ENCODE assay signal across 8 mouse cellular contexts in the genomic region with DNA sequence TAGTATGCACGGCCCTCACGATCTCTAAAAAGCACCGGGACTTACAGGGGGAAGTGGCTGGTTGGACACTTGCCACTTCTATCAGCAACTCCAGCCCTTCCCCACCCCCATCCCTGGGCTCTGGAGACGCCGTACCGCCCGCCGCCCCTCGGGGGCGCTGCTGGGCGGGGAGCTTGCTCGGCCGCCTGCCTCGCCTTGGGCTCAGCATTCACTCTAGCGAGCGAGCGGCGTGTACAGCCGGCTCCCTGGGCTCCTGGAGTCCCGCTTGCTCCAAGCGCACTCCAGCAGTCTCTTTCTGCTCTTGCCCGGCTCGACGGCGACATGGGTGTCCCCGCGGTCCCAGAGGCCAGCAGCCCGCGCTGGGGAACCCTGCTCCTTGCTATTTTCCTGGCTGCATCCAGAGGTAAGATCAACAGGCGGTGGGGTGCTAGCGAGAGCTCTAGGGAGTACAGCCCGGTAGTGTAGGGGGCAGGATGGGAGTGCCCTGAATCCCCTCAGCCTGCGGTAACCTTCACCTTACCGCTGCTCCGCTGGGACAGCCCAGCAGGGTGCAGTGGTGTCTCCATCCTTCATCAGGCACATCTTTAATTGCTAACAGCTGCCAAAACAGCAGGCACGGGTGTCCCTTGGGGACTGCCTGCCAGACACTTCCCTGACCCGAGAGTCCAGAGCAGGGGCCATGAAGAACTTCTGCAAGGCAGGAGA. TPM values are rescaled to one million over a fixed set of nuclear protein-coding genes. Genes with fewer than 3 reads are reported as not detected.
A peak's percentile ranks its signal among the peaks of the same experiment; 100 is the strongest.
DNase-seq lines count a peak whose midpoint lies in the region; ATAC-seq and TF ChIP-seq lines count a peak whose summit lies in the region.

Gene Vsir (plus strand): TSS at position 151 of the 705 bp plus-strand sequence.

- peak; percentile 49 for ATAC-seq in granulocyte monocyte progenitor cell, adult 5-6 weeks (replicated peaks; ENCODE audit: poor library complexity, severe bottlenecking)
- peak; percentile 72 for ATAC-seq in intestine, postnatal 0 days
- ATAC-seq in megakaryocyte-erythroid progenitor cell, adult 5-6 weeks (replicated peaks; ENCODE audit: low FRiP score, low TSS enrichment, poor library complexity, severe bottlenecking) = peak; percentile 60

- peak; percentile 87 for TF ChIP-seq CTCF in intestine, postnatal 0 days (IDR thresholded peaks at IDR 0.05; ENCODE audit: low read depth)

- peaks cover 22% of the 10 kb centered on the region for H3K4me1 ChIP-seq in intestine, postnatal 0 days (replicated peaks; ENCODE audit: control insufficient read depth, insufficient read depth, low read length)

- 1% methylated on average over 37 of the region's 37 CpGs for WGBS in intestine, postnatal 0 days

- DNase-seq in adrenal gland, adult 2 months = peak; percentile 85
- DNase-seq in embryo, embryonic 9.5 days (ENCODE audit: extremely low spot score) = peak; percentile 89
- DNase-seq in left cerebral cortex, postnatal 25 days (ENCODE audit: low spot score in 2 of 2) = peak; percentile 57 to 61
- peak; percentile 63 for DNase-seq in right cerebral cortex, postnatal 14 days
- DNase-seq in yolk sac, embryonic 10.5 days (ENCODE audit: low spot score) = peak; percentile 55

- H3K4me3 ChIP-seq in intestine, postnatal 0 days (ENCODE audit: low read depth, low read length) = peak within 1 kb of the TSS; percentile 51

- no peaks in the 10 kb centered on the region for H3K9me3 ChIP-seq in intestine, postnatal 0 days (ENCODE audit: control insufficient read depth)

- no peaks in the 10 kb centered on the region for H3K36me3 ChIP-seq in intestine, postnatal 0 days (ENCODE audit: control insufficient read depth, insufficient read depth)

- H3K27me3 ChIP-seq in intestine, postnatal 0 days (replicated peaks; ENCODE audit: control insufficient read depth, insufficient read depth, low read length) = no peaks in the 10 kb centered on the region

- peak within 1 kb of the TSS; percentile 56 for H3K9ac ChIP-seq in intestine, postnatal 0 days (ENCODE audit: low read depth, low read length)

- peak within 1 kb of the TSS; percentile 79 for H3K4me2 ChIP-seq in intestine, postnatal 0 days (replicated peaks; ENCODE audit: low read depth)

- intact Hi-C loops in left cerebral cortex, postnatal 25 days (cut with DNase I) = loop anchor here (2.0 kb wide), 1 partner anchor 62 kb away; no protein-coding TSS in a partner anchor

- peak within 1 kb of the TSS; percentile 68; the same call in 1 of the 2 replicates for H3K27ac ChIP-seq in intestine, postnatal 0 days (ENCODE audit: low read depth, low read length)

RNA-seq across cellular contexts. Expression of gene Vsir, which starts in this region (rescaled TPM):
- total RNA-seq in adrenal gland, adult 2 months (2021) = 10 to 100 TPM; 19.2 to 20.2 TPM
- 25.1 and 27.7 TPM in 2 replicates for polyA plus RNA-seq in adrenal gland, adult 2 months (2012; rRNA removed)
- 45.9 and 57.9 TPM in 2 replicates for total RNA-seq in granulocyte monocyte progenitor cell, adult 5-6 weeks (2014; fragmentation: Nextera tagmentation)
- total RNA-seq in granulocyte monocyte progenitor cell, adult 5-6 weeks (2017) = 108 and 143 TPM in 2 replicates
- polyA plus RNA-seq in intestine, postnatal 0 days (2015; fragmentation: Nextera tagmentation; extraction: Ambion mirVana) = 9.7 and 11.5 TPM in 2 replicates
- total RNA-seq in left cerebral cortex, postnatal 25 days (2021) = 10 to 100 TPM; 26.6 to 32.3 TPM
- 4.1 and 4.7 TPM in 2 replicates for total RNA-seq in megakaryocyte-erythroid progenitor cell, adult 5-6 weeks (2014; fragmentation: Nextera tagmentation)
- 3.3 and 4.7 TPM in 2 replicates for total RNA-seq in megakaryocyte-erythroid progenitor cell, adult 5-6 weeks (2017)

Comparison
In these comparisons a context has a peak if more than half of its experiments do, and no peak if none do; other contexts are left out.
1. Peak in every context shown above with its lines: DNase-seq, ATAC-seq, H3K4me3 ChIP-seq and H3K27ac ChIP-seq.